Mouse (Mus musculus): Measurements from ENCODE around the gene Pigk.

DNA sequence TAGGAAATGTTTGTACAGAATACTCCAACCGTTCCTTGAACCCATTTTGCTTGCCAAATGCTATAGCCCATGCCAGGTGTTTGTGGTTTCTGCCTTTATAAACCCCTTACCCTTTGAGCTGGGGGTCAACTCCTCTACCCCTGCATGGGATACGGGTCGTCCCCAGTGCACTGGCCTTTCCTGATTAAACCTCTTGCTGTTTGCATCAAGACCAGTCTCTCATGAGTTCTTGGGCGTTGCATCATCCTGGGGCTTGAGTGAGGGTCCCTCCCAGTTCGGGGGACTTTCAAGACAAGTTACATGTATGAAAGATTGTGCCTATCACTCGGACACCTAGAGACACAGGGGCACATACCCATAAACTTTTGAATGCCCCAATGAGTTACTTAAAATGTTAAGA is 200.5 kb downstream of the Pigk start:
- TF ChIP-seq CTCF (IDR thresholded peaks at IDR 0.05; ENCODE audit: low read depth) (no peak), EP300 (IDR thresholded peaks at IDR 0.05; ENCODE audit: low read depth) (no peak)
